Mouse (Mus musculus) regulatory T cell (primary cell): ENCODE data around the gene Col20a1.

Experiments
- in situ Hi-C: fragments of 300-600 bp; cut with MboI, MseI; formaldehyde crosslinking; loops from one replicate; pipeline ENCODE4 v1.15.1; 2025; ENCODE audit warnings: high pct_unique_total_duplicates

The Col20a1 gene

DNA sequence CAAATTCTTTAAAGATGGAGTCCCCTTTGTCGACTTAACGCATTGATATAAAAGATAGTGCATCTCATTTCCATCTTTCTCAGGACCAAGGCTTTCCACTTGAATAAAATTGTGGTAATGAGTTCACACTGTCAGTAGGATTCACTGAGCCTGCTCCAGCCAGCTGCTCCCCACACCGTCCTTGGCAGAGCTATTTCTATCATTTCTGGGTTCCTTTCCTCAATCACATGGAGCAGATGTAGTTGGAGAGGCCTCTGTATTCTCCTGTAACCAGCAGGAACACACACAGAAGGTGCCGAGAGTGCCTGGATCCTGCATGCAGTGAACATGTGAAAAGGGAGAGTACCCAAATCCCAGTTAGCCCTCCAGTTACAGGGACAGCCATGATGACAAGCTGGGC is 4.0 kb downstream of the Col20a1 start:
- in situ Hi-C loops: no loop called here

DNA sequence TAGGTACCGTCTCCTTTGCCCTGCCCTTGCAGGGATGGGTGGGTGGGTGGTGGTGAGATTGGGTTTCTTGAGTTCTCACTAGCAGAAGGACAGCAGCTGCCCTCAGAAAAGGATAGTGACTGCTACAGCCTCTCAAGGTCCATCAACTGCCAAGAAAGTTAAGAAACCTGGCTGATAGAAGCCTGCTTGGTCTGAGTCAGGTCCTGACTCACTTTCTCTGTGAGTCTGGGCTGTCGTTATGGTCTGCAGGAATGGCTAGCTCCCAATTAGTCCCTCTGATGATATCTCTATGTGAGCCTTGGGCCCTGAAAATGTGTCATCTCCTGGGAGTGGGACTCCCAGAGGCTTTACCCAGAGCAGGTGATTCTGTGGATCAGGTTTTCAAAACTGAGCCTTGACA is 8.0 kb downstream of the Col20a1 start:
- in situ Hi-C loops: no loop called here

DNA sequence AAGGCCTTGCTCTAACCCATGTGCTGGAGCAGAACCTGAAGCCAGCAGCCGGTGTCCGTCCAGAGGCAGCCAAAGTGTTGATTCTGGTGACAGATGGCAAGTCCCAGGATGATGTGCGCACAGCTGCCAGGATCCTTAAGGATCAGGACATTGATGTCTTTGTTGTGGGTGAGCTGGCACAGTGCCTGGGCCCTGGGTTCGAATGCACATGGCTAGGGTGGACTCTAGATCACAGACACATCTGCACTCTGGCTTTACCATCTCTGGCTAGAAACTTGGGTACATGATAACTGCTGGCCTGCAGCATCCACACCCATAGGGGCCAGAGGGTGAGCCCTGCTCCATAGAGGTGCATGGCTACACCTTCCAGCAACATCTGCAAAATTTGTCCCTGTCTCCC is 9.1 kb downstream of the Col20a1 start:
- in situ Hi-C loops: loop anchor here (5.0 kb wide), 1 partner anchor 62 kb away; no protein-coding TSS in a partner anchor

DNA sequence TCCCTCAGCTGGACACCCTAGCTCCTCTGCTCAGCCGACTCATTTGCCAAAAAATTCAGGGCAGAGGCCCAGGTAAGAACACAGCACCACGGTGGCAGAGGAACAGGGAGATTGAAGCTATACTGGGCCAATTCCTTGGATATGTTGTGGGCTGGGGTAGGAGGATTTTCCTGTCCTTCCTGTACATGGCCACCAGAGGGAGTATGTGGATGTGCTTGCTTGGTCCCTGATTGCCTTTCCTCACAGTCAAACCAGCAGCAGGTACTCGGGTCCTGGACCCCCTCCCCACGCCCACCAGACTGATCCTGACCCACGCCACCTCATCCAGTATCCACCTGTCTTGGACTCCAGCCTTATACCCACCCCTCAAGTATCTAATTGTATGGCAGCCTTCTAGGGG is 10.1 kb downstream of the Col20a1 start:
- in situ Hi-C loops: loop anchor here (5.0 kb wide), 1 partner anchor 61 kb away; no protein-coding TSS in a partner anchor

DNA sequence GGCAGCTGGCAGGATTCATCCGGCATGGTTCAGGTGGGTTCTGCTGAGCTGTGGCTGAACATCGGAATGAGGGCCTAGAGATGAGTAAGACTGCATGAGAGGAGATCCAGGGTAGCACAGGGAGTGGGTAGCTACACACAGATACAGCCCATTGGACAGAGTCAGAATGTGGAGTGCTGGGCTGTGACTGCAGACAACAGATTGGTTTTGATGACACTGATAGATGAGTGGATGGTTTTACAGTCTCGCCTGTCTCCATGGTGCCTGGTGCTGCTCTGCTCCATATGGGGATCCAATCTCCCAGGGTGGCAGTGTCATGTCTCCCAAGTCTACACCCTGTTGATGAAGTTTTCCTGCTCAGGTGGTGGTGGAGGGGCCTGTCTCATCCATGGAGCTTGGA is 10.6 kb downstream of the Col20a1 start:
- in situ Hi-C loops: loop anchor here (5.0 kb wide), 1 partner anchor 60 kb away; no protein-coding TSS in a partner anchor

DNA sequence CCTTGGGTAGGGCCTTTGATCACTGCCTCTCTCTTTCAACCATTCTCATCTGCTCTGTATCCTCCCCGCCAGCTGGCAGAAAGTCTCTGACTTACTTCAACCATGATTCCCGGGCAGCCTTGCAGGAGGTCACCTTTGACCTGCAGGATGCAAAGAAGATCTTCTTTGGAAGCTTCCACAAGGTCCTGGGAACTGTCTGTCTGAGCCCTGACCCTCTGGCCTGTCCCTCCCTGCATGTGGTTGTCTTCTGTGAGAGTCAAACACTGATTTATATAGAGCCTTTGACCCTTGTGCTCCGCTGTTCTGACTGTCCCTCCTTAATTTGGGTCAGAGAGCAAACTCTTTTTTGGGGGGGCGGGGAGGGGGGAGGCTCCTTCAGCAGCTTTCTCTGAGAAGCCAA is 20.7 kb downstream of the Col20a1 start:
- in situ Hi-C loops: no loop called here

DNA sequence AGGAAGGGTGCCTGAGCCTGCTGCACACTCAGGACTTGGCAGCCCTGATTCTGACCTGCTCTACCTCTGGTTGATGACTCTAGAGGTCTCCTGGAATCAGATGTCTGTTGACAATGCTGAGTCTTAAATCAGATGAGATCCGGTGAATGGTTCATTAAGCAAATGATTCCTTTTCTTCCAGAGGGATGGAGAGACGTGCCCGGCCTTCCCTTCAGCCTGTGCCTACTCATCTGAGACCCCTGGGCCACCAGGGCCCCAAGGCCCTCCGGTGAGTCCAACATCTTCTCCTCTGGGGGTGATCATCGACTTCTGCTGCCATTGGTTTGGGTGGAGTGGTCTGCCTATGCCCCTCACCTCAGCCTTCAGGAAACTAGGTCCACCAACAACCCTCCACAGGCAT is 22.0 kb downstream of the Col20a1 start:
- in situ Hi-C loops: no loop called here

DNA sequence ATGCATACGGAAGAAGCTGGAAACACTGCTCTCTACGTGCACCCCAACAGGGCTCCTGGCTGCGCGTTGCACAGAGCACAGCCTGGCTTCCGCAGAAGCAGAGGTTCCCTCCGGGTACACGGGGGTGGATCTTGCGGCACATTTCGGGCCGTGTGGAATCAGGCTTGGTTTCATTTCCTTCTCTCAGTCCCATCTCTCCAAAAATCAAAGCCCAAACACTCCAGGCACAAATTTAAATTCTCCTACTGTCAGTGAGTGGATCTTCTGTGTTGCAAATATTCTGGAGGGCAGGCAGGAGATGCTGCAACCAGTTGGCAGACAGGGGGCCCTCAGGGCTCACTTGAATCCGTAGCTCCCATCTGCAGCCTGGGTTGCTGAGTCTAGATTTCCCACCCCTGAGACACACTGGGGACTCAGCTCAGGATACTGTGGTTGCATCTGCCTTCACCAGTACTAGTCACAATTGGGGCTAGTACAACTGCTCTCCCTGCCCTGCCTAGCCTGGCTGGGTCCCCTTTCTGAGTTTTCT is 45.1 kb downstream of the Col20a1 start:
- in situ Hi-C loops: loop anchor here (25.0 kb wide), 1 partner anchor 1969 kb away; no protein-coding TSS in a partner anchor

DNA sequence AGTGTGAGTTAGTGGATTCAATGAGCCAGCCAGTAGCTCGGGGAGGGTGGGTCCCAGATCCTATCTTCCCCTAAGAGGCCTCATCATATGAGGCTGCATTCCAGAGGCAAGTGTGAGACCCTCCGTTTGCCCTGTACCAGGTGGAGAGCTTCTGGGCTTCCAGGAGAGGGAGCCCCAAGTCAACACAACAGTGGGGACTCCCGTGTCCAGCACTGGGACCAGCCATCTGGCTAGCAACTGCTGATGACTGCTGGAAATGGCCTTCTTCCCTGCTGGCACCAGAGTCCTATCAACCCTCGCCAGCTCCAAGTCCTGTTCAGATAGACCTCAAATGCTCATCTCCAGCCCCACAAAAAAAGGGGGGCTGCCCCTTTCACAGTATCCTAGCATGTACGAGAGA is 46.1 kb downstream of the Col20a1 start:
- in situ Hi-C loops: loop anchor here (25.0 kb wide), 1 partner anchor 1970 kb away; no protein-coding TSS in a partner anchor

DNA sequence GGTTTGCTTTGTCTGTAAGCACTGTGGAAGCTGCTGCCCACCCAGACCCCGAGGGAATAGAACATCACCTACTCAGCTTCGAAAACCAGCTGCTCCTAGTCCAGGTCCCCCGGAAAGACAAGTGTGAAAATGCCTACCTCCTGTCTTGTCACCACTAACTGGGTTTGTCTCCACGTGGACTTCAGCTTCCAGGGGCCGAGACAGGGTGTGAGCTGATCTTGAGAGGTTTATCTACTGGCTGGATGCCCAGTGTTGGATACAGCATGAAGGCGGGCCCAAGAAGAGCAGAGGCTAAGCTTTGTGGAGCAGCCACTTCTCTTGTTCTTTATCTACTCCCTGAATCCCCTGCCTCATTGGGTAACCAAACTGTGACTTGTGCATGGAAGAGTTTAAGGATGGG is 47.0 kb downstream of the Col20a1 start:
- in situ Hi-C loops: loop anchor here (25.0 kb wide), 1 partner anchor 1971 kb away; no protein-coding TSS in a partner anchor

DNA sequence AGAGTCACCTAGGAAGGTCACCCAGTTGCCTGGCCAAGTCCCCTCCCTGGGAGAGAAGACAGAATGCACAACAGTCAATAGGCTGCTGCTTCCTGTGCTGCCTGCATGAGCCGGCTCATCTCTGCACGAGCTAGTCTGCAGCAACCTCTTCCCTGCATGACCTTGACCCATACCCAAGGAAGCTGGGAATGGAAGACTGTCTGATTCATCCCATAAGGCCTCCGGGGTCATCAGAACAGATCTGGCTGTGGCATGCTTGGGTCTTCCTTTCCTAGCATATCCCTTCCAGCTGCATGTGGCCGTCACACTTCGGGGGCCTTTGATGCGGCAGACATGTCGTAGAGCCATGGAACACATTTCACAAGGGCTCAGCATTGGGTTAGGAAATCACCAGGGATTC is 48.9 kb downstream of the Col20a1 start:
- in situ Hi-C loops: loop anchor here (25.0 kb wide), 1 partner anchor 1973 kb away; no protein-coding TSS in a partner anchor

DNA sequence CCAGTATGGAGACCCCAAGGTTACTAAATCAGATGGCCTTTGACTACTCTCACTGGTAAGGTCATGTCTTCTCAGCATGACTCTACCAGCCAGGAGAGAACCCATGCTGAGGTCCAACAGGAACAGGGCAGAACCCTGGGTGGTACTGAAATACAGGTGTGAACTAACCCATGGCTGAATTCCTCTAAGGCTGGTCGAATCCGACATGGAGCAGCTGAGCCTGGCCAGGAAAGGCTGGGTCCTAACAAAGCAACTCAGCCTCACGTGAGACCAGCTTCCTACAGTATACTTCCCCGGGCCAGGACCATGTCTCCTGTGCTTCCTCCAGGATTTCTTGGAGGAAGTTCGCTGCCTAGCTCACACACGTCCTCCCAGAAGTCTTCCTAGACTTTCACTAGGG is 50.2 kb downstream of the Col20a1 start:
- in situ Hi-C loops: loop anchor here (25.0 kb wide), 1 partner anchor 1974 kb away; no protein-coding TSS in a partner anchor

DNA sequence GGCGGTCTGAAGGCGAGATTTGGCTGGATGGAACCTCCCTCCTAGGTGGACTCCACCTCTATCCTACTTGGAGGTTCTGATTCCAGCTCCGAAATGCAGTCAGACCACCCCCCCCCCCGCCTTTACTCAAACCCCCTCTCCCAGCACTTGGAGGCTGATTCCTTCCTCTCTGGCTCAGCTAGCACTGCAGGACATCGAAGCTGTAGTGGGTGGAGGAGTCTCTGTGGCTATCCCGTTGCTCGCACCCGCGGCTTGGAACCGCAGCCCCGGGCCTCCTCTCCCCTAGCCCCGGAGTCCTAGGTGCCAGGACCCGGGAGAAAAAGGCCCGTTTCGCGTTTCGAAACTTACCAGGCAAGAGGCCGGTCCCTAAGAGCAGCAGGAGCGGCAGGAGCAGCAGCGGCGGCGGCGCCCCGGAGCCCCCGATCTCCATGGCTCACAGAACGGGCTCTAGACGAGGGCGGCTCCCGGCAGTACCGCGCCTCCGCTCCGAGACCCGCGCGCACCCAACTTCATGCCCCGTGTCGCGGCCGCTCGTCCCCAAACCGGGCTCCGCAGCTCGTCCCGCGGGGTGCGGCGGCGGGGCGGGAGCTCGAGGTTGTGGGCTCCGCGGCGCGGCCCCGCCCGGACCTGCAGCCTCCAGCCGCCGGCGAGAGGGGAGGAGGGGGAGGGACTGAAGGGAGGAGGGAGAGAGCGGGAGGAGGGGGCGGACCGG is 52.5 kb downstream of the Col20a1 start:
- in situ Hi-C loops: loop anchor here (25.0 kb wide), 1 partner anchor 1976 kb away; no protein-coding TSS in a partner anchor

DNA sequence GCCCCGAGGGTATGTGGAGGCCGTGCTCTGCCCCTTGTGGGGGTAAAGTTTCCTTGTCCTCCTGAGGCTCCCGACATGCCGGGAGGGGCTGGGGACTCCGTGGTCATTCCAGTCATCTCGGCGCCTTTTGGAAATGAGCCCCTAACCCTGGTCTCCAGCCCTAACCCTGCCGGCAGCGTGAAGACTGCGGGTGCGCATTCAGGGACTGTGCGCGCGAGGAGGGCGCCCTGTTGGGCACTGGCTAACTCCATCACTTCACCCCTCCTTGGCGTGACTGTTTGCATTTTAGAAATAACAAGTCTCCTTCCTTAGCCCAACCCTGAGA is 53.0 kb downstream of the Col20a1 start:
- in situ Hi-C loops: loop anchor here (25.0 kb wide), 1 partner anchor 1977 kb away; no protein-coding TSS in a partner anchor

DNA sequence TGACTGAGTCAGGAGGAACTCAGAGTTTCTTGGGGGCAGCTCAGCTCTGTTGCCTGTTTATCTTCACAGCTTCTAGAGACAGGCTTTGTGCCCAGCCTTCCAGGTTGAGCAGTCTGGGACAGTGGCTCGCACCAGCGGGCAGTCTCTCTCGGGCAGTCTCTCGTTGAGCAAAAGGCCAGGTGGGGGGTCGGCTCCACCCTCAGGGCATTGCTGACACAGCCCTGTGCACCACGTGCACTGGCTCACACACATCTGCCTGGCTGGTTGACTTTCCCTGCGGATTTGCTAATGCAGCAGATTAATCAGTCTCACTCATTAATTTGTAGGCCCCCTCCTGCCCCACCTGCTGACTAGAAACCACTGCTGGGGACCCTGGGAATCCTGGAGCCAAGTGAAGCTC is 55.6 kb downstream of the Col20a1 start:
- in situ Hi-C loops: loop anchor here (25.0 kb wide), 1 partner anchor 1980 kb away; no protein-coding TSS in a partner anchor

DNA sequence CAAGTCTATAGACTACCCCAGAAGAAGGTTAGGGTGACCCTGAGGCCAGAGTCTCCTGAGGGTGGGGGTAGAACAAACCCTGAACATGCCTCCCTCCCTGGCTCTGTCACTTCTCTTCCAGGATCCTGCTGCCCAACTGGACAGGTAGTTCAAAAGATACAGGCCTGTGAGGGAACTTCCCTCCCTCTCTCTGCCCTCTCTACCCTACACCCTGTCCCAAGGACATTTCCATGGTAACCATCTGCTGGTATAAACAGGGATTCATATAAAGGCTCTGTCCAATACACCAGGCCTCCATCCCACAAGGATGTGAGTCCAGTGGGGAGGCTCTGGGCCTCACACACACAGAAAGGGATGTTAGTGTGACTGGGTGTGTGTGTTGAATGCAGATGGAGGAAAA is 56.0 kb downstream of the Col20a1 start:
- in situ Hi-C loops: loop anchor here (25.0 kb wide), 1 partner anchor 1980 kb away; no protein-coding TSS in a partner anchor

DNA sequence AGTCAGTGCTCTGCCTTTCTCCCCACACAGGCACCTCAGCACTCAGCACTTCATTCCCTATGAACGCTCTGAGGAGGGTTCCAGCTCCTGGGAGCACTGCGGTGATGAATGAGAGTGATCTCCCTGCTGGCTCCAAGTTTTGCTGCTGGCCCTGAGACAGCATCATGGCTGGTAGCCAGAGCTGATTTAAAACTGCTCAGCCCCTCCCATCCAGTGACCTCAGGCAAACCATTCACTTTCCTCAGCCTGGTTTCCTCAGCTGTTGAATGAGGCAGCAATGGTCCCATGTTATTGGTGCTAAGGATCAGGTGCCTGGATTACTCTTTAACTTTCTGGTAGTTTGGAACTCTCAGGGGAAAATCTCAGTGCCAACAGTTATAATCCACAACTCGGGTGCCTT is 57.1 kb downstream of the Col20a1 start, which contains the start of gene Chrna4:
Gene Chrna4 (minus strand): TSS at position 110 of the 400 bp plus-strand sequence.
- in situ Hi-C loops: loop anchor here (25.0 kb wide), 1 partner anchor 1981 kb away; no protein-coding TSS in a partner anchor

DNA sequence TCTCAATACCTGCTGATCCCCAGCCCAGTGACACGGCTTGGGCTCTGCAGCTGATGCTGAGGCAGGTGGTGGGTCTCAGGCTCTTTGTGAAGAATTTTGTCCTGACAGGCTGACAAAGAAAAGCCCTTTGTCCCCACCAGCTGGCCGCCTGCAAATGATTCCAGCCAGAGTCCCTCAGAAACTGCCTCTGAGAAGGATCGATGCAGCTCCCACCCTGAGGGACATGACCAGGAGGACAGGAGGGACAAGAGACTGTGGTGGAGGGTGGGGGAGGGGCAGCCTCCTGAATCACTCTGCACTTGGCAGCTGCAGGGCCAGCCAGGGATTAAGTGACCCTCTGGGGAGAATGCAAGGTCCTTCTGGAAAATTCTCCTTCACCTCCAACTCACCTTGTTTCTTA is 57.7 kb downstream of the Col20a1 start:
- in situ Hi-C loops: loop anchor here (25.0 kb wide), 1 partner anchor 1982 kb away; no protein-coding TSS in a partner anchor

DNA sequence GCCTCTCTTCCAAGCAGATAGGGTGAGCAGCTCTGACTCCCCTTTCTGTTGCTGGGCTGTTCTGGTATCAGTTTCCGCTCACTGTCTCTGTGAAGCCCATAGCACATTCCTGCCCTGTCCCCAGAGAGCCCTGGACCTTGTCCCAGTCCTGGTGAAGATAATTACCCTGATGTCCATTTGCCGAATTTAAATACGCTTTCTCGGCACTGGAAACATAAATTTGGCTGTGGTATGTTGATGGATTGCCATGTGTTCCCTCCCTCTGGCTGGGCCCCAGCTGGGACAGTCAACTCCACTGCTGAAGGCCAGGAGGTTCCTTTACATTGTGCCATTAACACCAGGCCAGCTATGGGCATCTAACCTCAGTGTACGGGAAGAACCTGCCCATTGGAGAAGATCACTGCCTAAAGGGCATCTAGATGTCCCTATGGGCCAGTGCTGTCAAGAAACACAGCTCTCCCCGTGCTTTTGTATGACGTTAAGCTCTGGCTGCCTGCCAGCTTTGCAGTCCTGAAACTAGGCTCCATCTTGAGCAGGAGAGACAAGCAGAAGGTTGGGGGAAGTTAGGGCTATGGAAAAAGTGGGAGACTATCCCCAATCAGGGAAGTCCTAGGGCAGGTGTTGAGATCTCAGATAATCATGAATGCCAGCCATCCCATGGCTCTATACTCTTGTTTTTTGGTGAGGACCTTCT is 62.1 kb downstream of the Col20a1 start:
- in situ Hi-C loops: loop anchor here (25.0 kb wide), 1 partner anchor 1986 kb away; no protein-coding TSS in a partner anchor

DNA sequence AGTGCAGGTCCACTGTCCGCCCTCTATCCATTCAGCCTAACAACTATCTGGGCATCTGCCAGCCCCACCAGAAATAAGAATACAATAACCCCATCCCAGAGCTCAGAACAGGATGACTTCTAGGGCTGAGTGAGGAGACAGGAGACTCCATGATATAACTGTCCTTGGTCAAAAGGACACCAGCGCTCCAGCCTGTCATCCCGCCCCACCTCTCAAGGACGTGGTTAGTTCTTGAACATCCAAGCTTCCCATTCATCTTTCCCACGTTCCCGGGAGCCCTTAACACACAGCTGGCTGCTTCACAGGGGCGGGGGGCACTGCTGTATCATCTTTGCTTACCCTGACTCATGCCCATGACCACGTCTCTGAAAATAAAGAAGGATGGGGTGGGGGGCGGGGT is 62.7 kb downstream of the Col20a1 start:
- in situ Hi-C loops: loop anchor here (25.0 kb wide), 1 partner anchor 1987 kb away; no protein-coding TSS in a partner anchor

DNA sequence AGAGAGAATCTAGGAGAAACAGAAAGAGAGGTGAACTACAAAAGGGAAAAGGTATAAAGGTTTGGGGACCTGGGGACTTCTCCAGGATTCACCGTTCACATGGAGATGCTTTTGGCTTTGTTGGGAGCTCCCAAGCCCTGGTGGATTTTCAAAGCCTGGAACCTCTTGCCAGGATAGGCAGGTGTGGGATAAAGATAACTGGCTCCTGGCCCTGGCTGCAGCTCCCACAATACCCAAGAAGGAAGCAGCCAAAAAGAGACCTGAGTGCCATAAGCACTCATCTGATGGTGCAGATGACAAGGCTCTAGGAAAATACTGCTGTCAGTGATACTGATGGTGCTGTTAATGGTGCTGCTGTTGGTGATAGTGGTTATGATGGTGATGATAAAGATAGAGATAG is 65.8 kb downstream of the Col20a1 start:
- in situ Hi-C loops: no loop called here

DNA sequence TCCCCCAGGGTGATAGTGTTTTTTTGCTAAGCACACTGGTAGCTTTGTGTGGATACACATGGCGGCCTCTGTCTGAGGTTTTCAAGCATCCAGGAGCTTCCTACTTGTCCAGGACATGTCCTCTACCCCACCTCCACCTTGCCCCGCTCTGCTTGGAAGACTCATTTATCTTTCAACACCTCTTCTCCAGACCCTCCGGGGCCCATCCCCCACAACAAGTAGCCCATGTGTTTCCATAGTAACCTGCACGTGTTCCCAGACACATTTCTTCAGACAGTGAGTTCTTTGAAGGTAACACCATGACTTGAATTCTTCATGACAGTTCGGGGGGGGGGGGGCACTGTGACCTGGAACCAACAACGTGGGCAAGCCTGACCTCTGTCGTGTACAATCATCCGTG is 71.0 kb downstream of the Col20a1 start:
- in situ Hi-C loops: loop anchor here (5.0 kb wide), 1 partner anchor 60 kb away; no protein-coding TSS in a partner anchor
